Mouse (Mus musculus) cerebellum, postnatal 25 days (tissue): ENCODE results near the gene Rbbp8nl.

Experiments used
- DNase-seq, 2 experiments: peaks; one replicate each; pipeline ENCODE4 v3.0.0; 2021; ENCODE audit warnings: mixed read lengths in 2 of 2

Gene Rbbp8nl

GRCm38 (mm10) chr2:180256296-180257000 is 33.2 kb downstream of the Rbbp8nl start:
- DNase-seq, result peak in 1 of 2 experiments; percentile 29

DNA sequence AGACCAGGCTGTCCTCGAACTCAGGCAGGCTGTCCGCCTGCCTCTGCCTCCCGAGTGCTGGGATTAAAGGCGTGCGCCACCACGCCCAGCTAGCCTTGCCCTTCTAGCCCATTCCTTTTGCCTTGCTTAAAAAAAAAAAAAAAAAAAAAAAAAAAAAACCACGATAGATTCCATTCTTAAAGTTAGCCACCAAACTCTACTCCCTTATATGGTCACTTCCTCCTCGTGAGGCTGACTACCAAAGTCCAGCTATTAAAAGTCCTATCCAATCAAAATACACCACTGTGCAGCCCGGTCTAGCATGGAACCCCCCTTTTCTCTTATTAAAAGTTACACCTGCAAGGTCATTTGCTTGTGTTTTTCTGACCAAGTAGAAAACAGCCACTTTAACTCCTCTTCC is 34.0 kb downstream of the Rbbp8nl start:
- no peak for DNase-seq

- peak; percentile 2 to 3 for DNase-seq
Measured at GRCm38 (mm10) chr2:180254436-180255209, 35.1 kb downstream of the Rbbp8nl start.

DNA sequence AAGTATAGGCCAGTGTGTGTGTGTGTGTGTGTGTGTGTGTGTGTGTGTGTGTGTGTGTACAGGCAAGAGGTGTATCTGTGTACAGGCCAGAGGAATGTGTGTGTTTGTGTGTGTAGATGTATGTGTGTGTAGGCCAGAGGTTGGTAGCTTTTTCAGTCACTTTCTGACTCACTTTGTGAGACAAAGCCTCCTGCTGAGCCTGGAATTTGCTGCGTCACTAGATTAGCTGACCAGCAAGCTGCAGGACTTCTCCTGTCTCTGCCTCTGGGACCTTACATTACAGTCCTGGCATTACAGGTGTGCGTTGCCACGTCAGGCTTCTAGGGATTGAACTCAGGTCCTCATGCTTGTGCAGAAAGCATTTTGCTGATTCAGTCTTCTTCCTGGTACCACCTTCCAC is 37.8 kb downstream of the Rbbp8nl start:
- no peak for DNase-seq

DNA sequence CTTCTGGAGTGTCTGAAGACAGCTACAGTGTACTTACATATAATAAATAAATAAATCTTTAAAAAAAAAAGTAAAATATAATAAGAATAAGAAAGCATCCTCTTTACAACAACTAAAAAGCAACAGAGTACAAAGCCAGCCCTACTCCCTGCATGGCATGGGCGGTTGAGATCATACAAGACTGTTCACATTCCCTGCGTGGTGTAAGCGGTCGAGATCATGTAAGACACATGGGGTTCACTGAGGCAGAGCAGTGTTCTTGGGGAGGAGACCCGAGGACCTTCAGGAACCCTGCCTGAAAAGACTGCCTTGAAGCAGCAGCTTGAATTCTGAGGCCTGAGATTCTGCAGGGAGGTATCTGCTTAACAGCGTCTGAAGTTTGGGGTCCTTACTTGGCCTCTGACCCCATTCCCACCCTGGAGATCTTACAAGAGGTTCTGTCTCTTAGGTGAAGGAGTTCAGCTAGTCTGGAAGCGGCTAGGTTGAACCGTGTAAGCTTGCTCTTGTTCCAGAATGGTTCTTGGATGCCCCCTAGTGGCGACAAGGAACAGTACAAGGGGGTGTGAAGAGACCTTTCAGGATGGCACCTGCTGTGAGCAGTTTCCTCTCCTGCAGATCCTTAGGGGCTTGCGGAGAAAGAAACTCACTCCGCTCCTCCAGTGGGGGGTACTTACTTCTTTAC is 38.6 kb downstream of the Rbbp8nl start:
- peak; percentile 79 to 87 for DNase-seq

- DNase-seq, result no peak
Measured at GRCm38 (mm10) chr2:180248947-180249660, 40.6 kb downstream of the Rbbp8nl start.

DNA sequence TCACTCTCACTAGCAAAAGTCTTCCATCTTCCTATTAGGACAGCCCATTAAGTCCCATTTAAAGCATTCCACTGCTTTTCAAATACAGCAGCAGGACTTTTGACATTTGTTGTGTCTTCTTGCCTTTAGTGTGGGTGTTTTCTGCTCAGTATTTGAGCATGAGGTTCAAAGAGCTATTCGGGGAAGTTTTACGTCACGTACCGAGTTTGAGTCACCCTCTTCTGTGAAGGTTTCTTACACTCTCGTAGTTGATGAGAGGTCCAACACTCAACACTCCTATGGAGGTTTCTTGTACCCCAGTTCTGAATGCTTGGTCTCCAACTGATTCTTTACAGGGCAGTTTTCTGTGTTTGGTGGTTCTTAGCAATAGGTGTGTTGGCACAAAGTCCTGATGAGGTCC is 41.8 kb downstream of the Rbbp8nl start:
- no peak for DNase-seq

DNA sequence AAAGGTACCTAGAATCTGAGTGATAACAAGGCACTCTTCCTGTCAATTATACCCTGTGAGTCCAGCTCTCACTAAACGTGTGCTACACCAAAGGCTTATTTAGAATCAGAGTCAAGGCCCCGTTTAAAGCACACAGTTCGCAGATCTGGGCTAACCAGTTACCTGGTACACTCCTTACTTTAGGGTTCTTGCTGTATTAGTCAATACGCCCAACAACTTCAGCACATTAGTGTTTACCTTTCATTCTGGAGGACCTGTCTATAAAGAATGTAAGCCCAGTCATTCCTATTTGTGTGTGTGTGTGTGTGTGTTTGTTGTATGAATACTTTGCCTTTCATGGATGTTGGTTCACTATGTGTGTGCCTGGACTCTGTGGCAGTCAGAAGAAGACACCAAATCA is 46.6 kb downstream of the Rbbp8nl start:
- DNase-seq, result no peak

DNA sequence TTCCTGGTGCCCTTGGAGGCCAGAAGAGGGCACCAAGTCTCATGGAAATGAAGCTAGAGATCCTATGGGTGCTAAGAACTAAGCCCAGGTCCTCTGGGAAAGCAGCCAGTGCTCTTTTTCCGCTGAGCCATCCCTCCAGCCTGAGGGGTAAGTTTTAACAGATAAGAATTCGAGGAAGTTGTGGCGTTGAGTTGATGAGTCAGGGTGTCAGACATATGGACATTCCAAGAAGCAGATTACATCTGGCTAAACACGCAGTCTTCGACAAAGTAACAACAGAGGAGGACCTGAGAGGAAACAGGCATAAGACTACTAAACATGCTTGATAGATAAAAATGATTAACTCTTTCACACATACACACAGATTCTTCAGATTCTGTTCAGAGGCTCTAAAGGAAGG is 51.1 kb downstream of the Rbbp8nl start:
- no peak for DNase-seq

DNA sequence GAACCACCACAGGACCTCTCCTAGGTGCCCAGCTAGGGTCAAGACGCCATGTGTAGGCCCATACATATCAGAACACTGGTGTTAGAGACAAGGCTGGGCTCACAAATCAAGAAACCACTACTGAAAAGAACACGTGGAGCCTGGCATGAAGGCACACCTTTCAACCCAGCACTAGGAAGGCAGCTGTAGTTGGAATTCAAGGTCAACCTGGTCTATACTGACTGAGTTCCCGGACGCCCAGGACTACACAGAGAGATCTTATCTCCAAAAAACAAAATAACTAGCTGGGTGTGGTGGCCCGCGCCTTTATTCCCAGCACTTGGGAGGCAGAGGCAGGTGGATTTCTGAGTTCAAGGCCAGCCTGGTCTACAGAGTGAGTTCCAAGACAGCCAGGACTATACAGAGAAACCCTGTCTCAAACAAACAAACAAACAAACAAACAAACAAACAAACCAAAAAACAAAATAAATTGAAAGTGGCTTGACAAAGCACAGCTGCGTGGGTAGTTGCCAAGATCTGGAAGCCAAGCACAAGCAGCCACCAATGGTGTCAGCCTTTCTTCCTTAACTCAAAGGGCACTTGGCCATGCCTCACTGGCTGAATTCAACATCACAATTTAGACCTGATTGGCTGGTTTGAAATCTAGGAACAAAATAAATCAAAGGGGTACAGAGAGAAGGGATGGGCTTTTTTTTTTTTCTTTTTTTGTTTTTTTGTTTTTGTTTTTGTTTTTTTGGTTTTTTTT is 51.9 kb downstream of the Rbbp8nl start:
- DNase-seq, result no peak

GRCm38 (mm10) chr2:180236930-180237329 is 52.7 kb downstream of the Rbbp8nl start:
- no peak for DNase-seq

- DNase-seq, result no peak
Measured at GRCm38 (mm10) chr2:180236500-180236899, 53.2 kb downstream of the Rbbp8nl start.

DNA sequence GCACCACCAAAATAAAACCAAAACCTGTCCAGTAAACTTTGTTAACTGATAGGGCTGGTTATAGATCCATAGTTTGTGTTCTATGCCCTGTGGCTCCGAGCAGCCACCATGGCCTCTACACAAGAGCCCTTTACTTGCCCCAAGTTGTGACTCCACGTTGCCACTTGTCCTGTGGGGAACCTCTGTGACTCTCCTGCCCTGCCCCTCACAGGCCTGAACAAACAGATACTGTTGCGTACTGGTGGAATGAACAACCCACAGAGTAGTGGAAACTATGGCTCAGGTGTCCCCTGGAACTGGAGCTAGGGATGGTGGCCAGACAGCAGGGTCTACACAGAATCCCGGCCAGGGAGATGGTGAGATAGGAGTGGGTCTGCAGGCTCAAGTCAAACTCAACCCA is 53.9 kb downstream of the Rbbp8nl start:
- DNase-seq, result no peak

GRCm38 (mm10) chr2:180234980-180235379 is 54.7 kb downstream of the Rbbp8nl start:
- no peak for DNase-seq

DNA sequence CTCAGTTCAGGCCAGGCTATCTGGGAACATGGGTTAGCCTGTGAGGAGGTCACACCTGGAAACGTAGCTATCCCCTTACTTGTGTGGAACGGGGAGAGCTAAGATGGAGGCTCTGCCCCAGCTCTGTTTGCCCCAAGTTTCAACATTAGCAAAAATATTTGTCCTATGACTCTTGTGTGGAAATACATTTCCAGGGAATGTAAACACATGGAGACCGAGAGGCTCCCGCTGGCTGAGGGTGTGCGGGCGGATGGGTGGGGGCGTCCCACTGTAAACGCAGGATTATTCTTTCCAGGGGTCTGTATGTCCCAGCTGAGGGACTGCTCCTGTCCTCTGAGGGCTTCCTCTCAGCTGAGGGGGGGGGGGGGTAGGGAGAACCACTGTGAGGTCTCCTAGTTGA is 55.3 kb downstream of the Rbbp8nl start:
- no peak for DNase-seq

DNA sequence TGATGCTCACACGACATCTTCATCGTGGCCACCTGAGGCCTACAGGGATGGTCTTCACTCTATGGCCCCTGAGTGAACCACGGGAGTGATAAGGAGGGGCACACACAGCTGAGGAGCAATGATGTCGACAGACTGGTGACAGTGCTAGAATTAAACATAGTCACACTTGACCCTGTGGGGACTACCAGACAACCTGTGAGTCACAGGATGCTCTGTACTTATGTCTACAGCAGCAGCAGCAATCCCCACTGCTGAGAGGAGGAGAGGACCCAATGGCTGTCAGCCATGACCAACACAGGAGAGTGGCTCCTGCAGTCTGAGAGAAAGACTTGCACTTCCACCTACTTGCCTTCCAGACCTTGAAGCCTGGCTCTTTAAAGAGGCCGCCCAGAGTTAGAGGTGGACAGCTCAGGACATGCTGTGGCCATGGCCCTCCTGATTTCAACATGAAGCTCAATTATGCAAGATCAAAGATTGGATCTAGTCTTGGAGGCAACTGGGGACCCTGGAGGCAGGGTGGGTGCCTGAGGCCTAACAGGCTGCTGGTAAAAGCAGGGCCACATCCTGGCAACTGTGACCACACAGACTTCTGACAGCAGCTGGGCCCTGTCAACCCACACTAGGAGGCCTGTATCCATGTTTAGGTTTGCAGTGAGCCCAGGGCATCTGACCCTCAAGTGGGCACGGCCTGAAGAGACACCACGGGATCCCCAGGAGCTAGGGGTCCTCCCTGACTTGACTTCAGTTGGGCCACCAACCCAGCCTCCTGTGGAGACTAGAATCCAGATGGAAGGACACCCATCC is 56.4 kb downstream of the Rbbp8nl start:
- DNase-seq, result no peak

DNA sequence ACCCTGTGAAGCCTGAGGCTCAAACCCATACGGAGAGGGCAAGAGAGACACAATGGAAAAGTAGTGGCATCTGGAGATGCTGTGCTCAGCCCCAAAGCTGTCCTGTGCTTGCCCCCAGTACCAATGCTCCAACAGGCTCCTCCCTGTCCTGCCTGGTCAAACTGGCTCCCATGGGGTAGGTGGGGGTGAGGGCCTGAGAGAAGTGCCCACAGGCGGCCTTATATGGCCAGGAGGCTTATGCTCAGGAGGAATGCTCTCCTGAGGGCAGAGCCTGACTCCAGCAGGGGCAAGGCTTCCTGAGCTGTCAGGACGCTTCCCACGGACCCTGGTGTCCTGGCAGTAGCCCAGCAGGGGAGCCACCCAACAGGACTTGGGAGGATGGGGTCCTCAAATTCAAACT is 59.2 kb downstream of the Rbbp8nl start:
- no peak for DNase-seq

- no peak for DNase-seq
Measured at GRCm38 (mm10) chr2:180229129-180229528, 60.5 kb downstream of the Rbbp8nl start.

- DNase-seq, result no peak
Measured at GRCm38 (mm10) chr2:180228592-180228991, 61.1 kb downstream of the Rbbp8nl start.

- no peak for DNase-seq
Measured at GRCm38 (mm10) chr2:180228060-180228458, 61.6 kb downstream of the Rbbp8nl start.
